Mouse (Mus musculus) hindlimb bud, embryonic 11.5 days (tissue): ENCODE results near the gene Ms4a4d.
"Not testable (repeated sequence)": the region's sequence is repeated elsewhere in the genome, so short reads cannot be mapped to it uniquely, and the experiment has no call there.

Source experiments
- DNase-seq: peaks from one replicate; pipeline ENCODE4 v3.0.0-alpha.2; 2012; ENCODE audit warnings: low read depth, low spot score; ENCODE audit errors: extremely low spot score

Ms4a4d gene

DNA sequence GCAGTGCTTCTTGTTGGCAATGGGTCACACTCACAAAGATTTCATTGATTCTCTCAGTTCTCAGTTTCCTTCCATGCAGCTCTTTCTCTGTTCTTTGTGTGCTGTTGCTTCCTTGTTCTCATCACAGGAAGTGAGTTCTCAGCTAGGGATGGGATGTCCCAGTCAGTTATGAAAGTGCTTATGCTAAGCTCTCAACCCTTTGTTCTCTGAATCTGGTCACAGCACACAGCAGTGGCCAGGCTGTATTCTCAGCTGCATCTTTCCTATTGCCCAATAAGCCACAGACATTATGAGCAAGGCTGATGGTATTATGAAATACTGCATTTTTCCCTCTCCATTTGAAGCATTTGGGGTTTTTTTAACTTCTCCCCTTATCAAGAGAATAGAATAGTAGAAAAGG lies 23.0 kb downstream of the Ms4a4d start:
- not testable (repeated sequence) for DNase-seq

GRCm38 (mm10) chr19:11574965-11575364 lies 38.4 kb downstream of the Ms4a4d start:
- no peak for DNase-seq

- DNase-seq: no peak
These were observed 52.6 kb downstream of the Ms4a4d start for GRCm38 (mm10) chr19:11589205-11589604.

DNA sequence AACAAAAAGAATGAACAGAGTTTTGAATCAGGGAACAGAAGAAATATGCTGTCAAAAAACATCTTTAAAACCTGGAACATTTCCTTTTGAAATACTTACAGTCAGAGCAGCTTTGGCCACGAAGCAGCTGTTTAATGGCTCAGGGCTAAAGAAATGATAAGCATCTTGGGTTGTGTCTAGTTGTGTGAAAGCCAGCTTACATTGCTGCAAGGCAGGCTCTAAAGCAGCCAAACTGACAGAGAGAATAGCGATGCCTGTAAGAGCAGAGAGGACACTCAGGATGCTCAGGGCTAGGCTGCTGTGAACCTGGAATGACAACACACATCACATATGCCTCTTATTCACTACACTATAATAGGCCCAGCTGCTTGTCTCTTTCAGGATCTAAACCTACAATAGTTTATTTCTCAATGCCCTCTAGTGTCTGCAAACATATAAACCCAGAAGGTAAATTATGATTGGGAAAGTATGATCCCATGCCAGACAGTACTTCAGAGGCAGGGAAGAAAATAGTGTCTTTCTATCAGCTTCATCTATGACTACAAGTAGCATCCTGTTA lies 53.4 kb downstream of the Ms4a4d start:
- no peak for DNase-seq

DNA sequence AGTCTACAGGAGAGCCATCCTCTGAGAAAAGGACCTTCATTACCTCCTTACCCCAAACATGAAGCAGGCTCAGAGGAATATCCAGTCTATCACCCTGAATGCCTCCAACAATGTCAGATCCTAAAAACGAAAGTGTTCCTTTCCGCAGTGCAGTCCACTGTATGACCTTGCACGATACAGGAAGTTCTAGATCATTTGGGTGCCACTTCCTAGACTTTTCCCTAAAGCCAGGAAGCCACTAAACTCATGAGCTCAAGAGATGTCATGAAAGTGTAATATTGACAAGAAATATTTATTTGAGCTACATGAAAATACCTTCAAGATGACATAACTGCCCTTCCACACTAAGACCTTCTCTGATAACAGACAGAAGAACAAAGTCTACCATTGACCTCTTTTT lies 64.7 kb downstream of the Ms4a4d start:
- no peak for DNase-seq

- DNase-seq: no peak
These were observed 65.4 kb downstream of the Ms4a4d start for GRCm38 (mm10) chr19:11602026-11602425.

DNA sequence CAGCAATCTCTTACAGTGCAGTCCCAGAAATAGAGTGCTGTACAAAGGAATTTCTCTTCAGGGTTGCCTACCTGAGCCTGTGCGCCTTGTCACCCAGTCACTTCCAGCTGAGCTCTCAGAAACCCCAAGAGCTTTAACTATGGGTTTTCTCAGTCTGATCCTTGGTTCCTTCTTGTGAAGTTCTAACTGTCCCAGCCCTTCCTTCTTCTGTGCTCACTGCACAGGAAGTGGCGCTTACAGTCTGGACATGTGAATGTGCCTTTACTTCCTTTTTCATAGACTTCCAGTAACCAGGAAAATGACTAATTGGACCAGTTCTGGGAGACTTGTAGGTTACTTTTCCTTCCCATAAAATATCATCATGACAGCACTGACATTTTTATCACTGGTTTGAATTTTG lies 68.0 kb downstream of the Ms4a4d start, which contains the start of gene Ms4a6d:
Gene Ms4a6d, minus strand, starts transcription at position 247 of the 400 bp plus-strand sequence.
- DNase-seq: no peak
